Comparison of ENCODE assay signal across 8 mouse cellular contexts in genomic region chr7:19749389-19750216, GRCm38 (mm10). TPM values are rescaled to one million over a fixed set of nuclear protein-coding genes. Genes with fewer than 3 reads are reported as not detected.
A peak's percentile ranks its signal among the peaks of the same experiment; 100 is the strongest.
DNase-seq lines count a peak whose midpoint lies in the region; ATAC-seq and TF ChIP-seq lines count a peak whose summit lies in the region.

No protein-coding gene starts in this region.

- peaks cover 10% of the 10 kb centered on the region; the same call in 1 of the 2 replicates for H3K36me3 ChIP-seq in ES-E14 (ENCODE audit: control insufficient read depth, insufficient read depth, low read length, poor library complexity, severe bottlenecking)
- no peaks in the 10 kb centered on the region for H3K36me3 ChIP-seq in forebrain, embryonic 15.5 days

- H3K27ac ChIP-seq in ES-E14 (ENCODE audit: insufficient read depth, low read depth, low read length, poor library complexity, severe bottlenecking), result peak overlapping the region; percentile 90
- H3K27ac ChIP-seq in forebrain, embryonic 15.5 days (replicated peaks), result peak overlapping the region; percentile 84

- in situ Hi-C loops in ES-E14 (cut with MboI; ENCODE audit: low sequenced_read_pairs in 2 of 2, unreplicated experiment in 2 of 2), result loop anchor here in 1 of 2 experiments (5.0 to 10.0 kb wide), 3 partner anchors 38 to 123 kb away; no protein-coding TSS in a partner anchor

- intact Hi-C loops in heart, postnatal 25 days (cut with DNase I), result loop anchor here (1.0 to 5.0 kb wide), 3 partner anchors 41 to 118 kb away; no protein-coding TSS in a partner anchor

- DNase-seq in ES-E14 (ENCODE audit: low read depth, low spot score), result peak; percentile 99
- DNase-seq in cerebellum, adult 11-12 months, result peak; percentile 74
- peak; percentile 95 for DNase-seq in heart, postnatal 25 days (ENCODE audit: low spot score)
- DNase-seq in layer of hippocampus, adult 18-20 months (ENCODE audit: low spot score in 2 of 2), result peak; percentile 77 to 90
- DNase-seq in lung, adult 2 months, result peak; percentile 97
- peak; percentile 47 to 62 for DNase-seq in thymus, adult 18-20 months

- peaks cover 11 to 25% of the 10 kb centered on the region in 2 experiments for H3K4me1 ChIP-seq in ES-E14 (ENCODE audit: control insufficient read depth in 2 of 2, insufficient read depth in 2 of 2, low read length in 2 of 2, poor library complexity in 1 of 2)
- peaks cover 34% of the 10 kb centered on the region for H3K4me1 ChIP-seq in forebrain, embryonic 15.5 days
- H3K4me1 ChIP-seq in lung, adult 2 months (ENCODE audit: control insufficient read depth, insufficient read depth, low read length), result peaks cover 19% of the 10 kb centered on the region

- H3K4me3 ChIP-seq in ES-E14 (ENCODE audit: insufficient read depth in 1 of 2, low read depth in 1 of 2, low read length in 2 of 2, poor library complexity in 1 of 2, severe bottlenecking in 1 of 2), result peak overlapping the region; percentile 94
- peak overlapping the region; percentile 84 for H3K4me3 ChIP-seq in forebrain, embryonic 15.5 days
- H3K4me3 ChIP-seq in lung, adult 2 months (replicated peaks; ENCODE audit: extremely low read depth, low read depth, low read length), result peak overlapping the region; percentile 78

- no peaks in the 10 kb centered on the region for H3K27me3 ChIP-seq in forebrain, embryonic 15.5 days

- H3K9me3 ChIP-seq in ES-E14 (ENCODE audit: control insufficient read depth, insufficient read depth, low read depth, low read length), result no peaks in the 10 kb centered on the region
- no peaks in the 10 kb centered on the region for H3K9me3 ChIP-seq in forebrain, embryonic 15.5 days

- TF ChIP-seq CTCF in lung, adult 2 months (IDR thresholded peaks at IDR 0.05; ENCODE audit: insufficient read depth, low read length), result peak; percentile 68

- peak; percentile 94 for ATAC-seq in forebrain, embryonic 15.5 days (replicated peaks)
- ATAC-seq in neutrophil, adult 5-6 weeks (ENCODE audit: extremely low read depth, insufficient number of reproducible peaks, low FRiP score, poor library complexity, severe bottlenecking), result peak; percentile 49

- peak; percentile 26; the same call in 1 of the 2 replicates for TF ChIP-seq POLR2A in lung, adult 2 months (IDR thresholded peaks at IDR 0.05; ENCODE audit: borderline replicate concordance, extremely low read depth, low read depth, low read length)

- peak overlapping the region; percentile 66 for H3K4me2 ChIP-seq in forebrain, embryonic 15.5 days (replicated peaks)

- H3K9ac ChIP-seq in ES-E14 (ENCODE audit: insufficient read depth, low read depth, low read length, poor library complexity, severe bottlenecking), result peak overlapping the region; percentile 95
- H3K9ac ChIP-seq in forebrain, embryonic 15.5 days (replicated peaks), result peak overlapping the region; percentile 89

- under 1% methylated on average over 34 of the region's 46 CpGs for WGBS in forebrain, embryonic 15.5 days
- WGBS in lung, adult 2 months, result under 1% methylated on average over 43 of the region's 46 CpGs

TF ChIP-seq in ES-E14, 5 proteins besides CTCF, POLR2A, EP300 and RAD21:
- TF ChIP-seq ZNF384 (IDR thresholded peaks at IDR 0.05; ENCODE audit: low read depth, low read length) (0 out of 2 replicates have a peak, but pooled peaks have one; percentile 10), HCFC1 (IDR thresholded peaks at IDR 0.05; ENCODE audit: borderline replicate concordance, insufficient read depth, low read length) (0 out of 2 replicates have a peak, but pooled peaks have one; percentile 41), ZC3H11A (IDR thresholded peaks at IDR 0.05; ENCODE audit: borderline replicate concordance, low read depth, low read length) (no peak)

RNA-seq across cellular contexts. Expression of gene Nectin2, which starts 0.7 kb away (rescaled TPM):
- total RNA-seq in ES-E14 (2012; rRNA removed), result 241 and 392 TPM in 2 replicates
- polyA plus RNA-seq in forebrain, embryonic 15.5 days (2015; fragmentation: Nextera tagmentation; extraction: Ambion mirVana), result 42.6 and 45.3 TPM in 2 replicates
- 10 to 100 TPM; 31.1 to 31.9 TPM for total RNA-seq in heart, postnatal 25 days (2021)
- 1 to 10 TPM; 5.0 to 5.1 TPM for total RNA-seq in layer of hippocampus, adult 18-20 months (2021)
- polyA plus RNA-seq in lung, adult 2 months (2012; rRNA removed), result 70.9 and 74.7 TPM in 2 replicates
- 0.23 TPM in 1 of 2 replicates, not detected in the other for total RNA-seq in neutrophil, adult 5-6 weeks (2017)

RNA-seq across cellular contexts. Expression of gene Bcam, which starts 21.2 kb away (rescaled TPM):
- 167 and 309 TPM in 2 replicates for total RNA-seq in ES-E14 (2012; rRNA removed)
- polyA plus RNA-seq in forebrain, embryonic 15.5 days (2015; fragmentation: Nextera tagmentation; extraction: Ambion mirVana), result 6.8 TPM in 2 replicates
- 100 to 1,000 TPM; 220 to 229 TPM for total RNA-seq in heart, postnatal 25 days (2021)
- 10 to 100 TPM; 12.4 to 12.9 TPM for total RNA-seq in layer of hippocampus, adult 18-20 months (2021)
- 769 and 829 TPM in 2 replicates for polyA plus RNA-seq in lung, adult 2 months (2012; rRNA removed)
- total RNA-seq in neutrophil, adult 5-6 weeks (2017), result not detected in 2 replicates

RNA-seq across cellular contexts. Expression of gene Tomm40, which starts 34.4 kb away (rescaled TPM):
- 342 and 366 TPM in 2 replicates for total RNA-seq in ES-E14 (2012; rRNA removed)
- polyA plus RNA-seq in forebrain, embryonic 15.5 days (2015; fragmentation: Nextera tagmentation; extraction: Ambion mirVana), result 137 and 147 TPM in 2 replicates
- total RNA-seq in heart, postnatal 25 days (2021), result 100 to 1,000 TPM; 112 to 113 TPM
- total RNA-seq in layer of hippocampus, adult 18-20 months (2021), result 100 to 1,000 TPM; 110 to 114 TPM
- 46.0 and 51.3 TPM in 2 replicates for polyA plus RNA-seq in lung, adult 2 months (2012; rRNA removed)
- 22.2 and 22.3 TPM in 2 replicates for total RNA-seq in neutrophil, adult 5-6 weeks (2017)

RNA-seq across cellular contexts. Expression of gene Cblc, which starts 47.0 kb away (rescaled TPM):
- total RNA-seq in ES-E14 (2012; rRNA removed), result 3.5 and 6.6 TPM in 2 replicates
- not detected in 2 replicates for polyA plus RNA-seq in forebrain, embryonic 15.5 days (2015; fragmentation: Nextera tagmentation; extraction: Ambion mirVana)
- total RNA-seq in heart, postnatal 25 days (2021), result under 1 TPM in 1 of 2 experiments, not detected in 1; 0.73 TPM
- total RNA-seq in layer of hippocampus, adult 18-20 months (2021), result not detected
- 16.1 and 21.9 TPM in 2 replicates for polyA plus RNA-seq in lung, adult 2 months (2012; rRNA removed)
- total RNA-seq in neutrophil, adult 5-6 weeks (2017), result 1.4 and 3.6 TPM in 2 replicates

RNA-seq across cellular contexts. Expression of gene Apoe, which starts 50.6 kb away (rescaled TPM):
- 683 and 2,144 TPM in 2 replicates for total RNA-seq in ES-E14 (2012; rRNA removed)
- polyA plus RNA-seq in forebrain, embryonic 15.5 days (2015; fragmentation: Nextera tagmentation; extraction: Ambion mirVana), result 236 and 265 TPM in 2 replicates
- 100 to 1,000 TPM; 309 to 319 TPM for total RNA-seq in heart, postnatal 25 days (2021)
- 1,000 to 10,000 TPM; 2,690 to 2,764 TPM for total RNA-seq in layer of hippocampus, adult 18-20 months (2021)
- 815 and 1,134 TPM in 2 replicates for polyA plus RNA-seq in lung, adult 2 months (2012; rRNA removed)
- total RNA-seq in neutrophil, adult 5-6 weeks (2017), result 399 and 429 TPM in 2 replicates

Comparison
In these comparisons a context has a peak if more than half of its experiments do, and no peak if none do; other contexts are left out.
1. Peak in every context shown above with its lines: DNase-seq, ATAC-seq, H3K4me3 ChIP-seq and H3K27ac ChIP-seq.
2. RNA of gene Nectin2, which starts 0.7 kb away (total RNA-seq): 241 to 392 TPM in ES-E14 and 31.1 to 31.9 TPM in heart, postnatal 25 days; 5.0 to 5.1 TPM in layer of hippocampus, adult 18-20 months and 0.23 TPM in neutrophil, adult 5-6 weeks; every median in the first group is over 4 times any median in the second.
3. RNA of gene Bcam, which starts 21.2 kb away (total RNA-seq): 220 to 229 TPM in heart, postnatal 25 days, 167 to 309 TPM in ES-E14 and 12.4 to 12.9 TPM in layer of hippocampus, adult 18-20 months; not detected in neutrophil, adult 5-6 weeks; every median in the first group is over 10 times any median in the second.